21 mouse cellular contexts compared by ENCODE assay signal in the genomic region with DNA sequence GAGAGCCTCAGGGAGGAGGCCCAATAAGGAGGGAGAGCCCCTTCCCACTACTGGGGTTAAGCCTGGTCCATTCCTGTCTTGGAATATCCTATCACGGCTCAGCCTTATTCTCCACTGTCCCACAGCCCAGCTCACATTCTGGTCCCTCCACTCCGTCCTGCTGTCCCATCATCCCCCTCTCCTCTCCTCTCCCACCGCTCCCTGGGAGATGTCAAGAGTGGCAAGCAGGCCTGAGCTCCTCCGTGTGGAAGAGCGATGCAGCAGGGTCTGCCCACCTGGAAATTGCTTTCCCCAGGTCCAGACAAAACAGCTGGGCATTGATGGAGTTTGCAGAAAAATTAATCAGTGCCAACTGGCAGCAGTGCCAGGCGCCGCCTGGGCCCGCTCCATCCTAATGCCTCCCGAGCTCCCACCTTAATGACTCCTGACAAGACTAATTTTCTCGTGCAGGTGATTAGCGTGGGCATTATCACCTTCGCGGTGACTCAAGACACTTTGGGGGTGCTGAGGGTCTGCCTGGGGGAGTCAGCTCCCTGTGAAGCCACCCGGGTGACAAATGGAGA. TPM values are rescaled to one million over a fixed set of nuclear protein-coding genes. Genes with fewer than 3 reads are reported as not detected.
DNase-seq lines count a peak whose midpoint lies in the region; ATAC-seq and TF ChIP-seq lines count a peak whose summit lies in the region.
"Had no signal": no experiment of that assay in that cellular context is flagged by ENCODE, and none has a peak within 500 bp of the region (broad histone marks: within the 10 kb centered on the region; RNA-seq: fewer than 3 reads in every experiment).

No protein-coding gene starts in this region.

- ATAC-seq in hindbrain, embryonic 14.5 days (ENCODE audit: low FRiP score) = 0 out of 2 replicates have a peak, but pooled peaks have one; percentile 35
- no peak for ATAC-seq in hindbrain, embryonic 11.5 days (ENCODE audit: low FRiP score)
- 0 out of 2 replicates have a peak, but pooled peaks have one; percentile 10 for ATAC-seq in midbrain, postnatal 0 days (ENCODE audit: low FRiP score)
- no peak for ATAC-seq in midbrain, embryonic 13.5 days
- peak; percentile 63; the same call in 1 of the 2 replicates for ATAC-seq in hindbrain, embryonic 16.5 days
- ATAC-seq: forebrain, embryonic 14.5 days; inflammation-experienced regulatory T-cells, adult 6 months; intestine, postnatal 0 days had no signal

- H3K27ac ChIP-seq in hindbrain, embryonic 14.5 days = no peak overlapping the region
- no peak overlapping the region for H3K27ac ChIP-seq in hindbrain, embryonic 11.5 days (ENCODE audit: low read depth, low read length)
- H3K27ac ChIP-seq in midbrain, postnatal 0 days (ENCODE audit: low read depth, low read length) = no peak overlapping the region
- no peak overlapping the region for H3K27ac ChIP-seq in midbrain, embryonic 13.5 days
- H3K27ac ChIP-seq in hindbrain, embryonic 16.5 days (ENCODE audit: low read depth, low read length) = no peak overlapping the region
- H3K27ac ChIP-seq: embryonic facial prominence, embryonic 15.5 days; forebrain, embryonic 10.5 days; heart, embryonic 13.5 days had no signal

- H3K9ac ChIP-seq in hindbrain, embryonic 14.5 days = no peak overlapping the region
- no peak overlapping the region for H3K9ac ChIP-seq in hindbrain, embryonic 11.5 days (ENCODE audit: low read depth, low read length)
- H3K9ac ChIP-seq in midbrain, postnatal 0 days (replicated peaks; ENCODE audit: low read length, poor library complexity, severe bottlenecking) = no peak overlapping the region
- no peak overlapping the region for H3K9ac ChIP-seq in midbrain, embryonic 13.5 days (replicated peaks)
- no peak overlapping the region for H3K9ac ChIP-seq in hindbrain, embryonic 16.5 days (ENCODE audit: low read depth, low read length)
- H3K9ac ChIP-seq: embryonic facial prominence, embryonic 15.5 days; heart, embryonic 13.5 days had no signal

- no peak overlapping the region for H3K4me2 ChIP-seq in hindbrain, embryonic 14.5 days (replicated peaks)
- no peak overlapping the region for H3K4me2 ChIP-seq in hindbrain, embryonic 11.5 days (replicated peaks; ENCODE audit: low read depth, low read length)
- H3K4me2 ChIP-seq in midbrain, postnatal 0 days (ENCODE audit: low read depth, low read length, poor library complexity, severe bottlenecking) = no peak overlapping the region
- H3K4me2 ChIP-seq in midbrain, embryonic 13.5 days (replicated peaks) = no peak overlapping the region
- H3K4me2 ChIP-seq in hindbrain, embryonic 16.5 days (ENCODE audit: low read length) = no peak overlapping the region
- H3K4me2 ChIP-seq: embryonic facial prominence, embryonic 15.5 days; heart, embryonic 13.5 days had no signal

- TF ChIP-seq CTCF in midbrain, postnatal 0 days (IDR thresholded peaks at IDR 0.05) = 0 out of 2 replicates have a peak, but pooled peaks have one; percentile 3

- H3K9me3 ChIP-seq in hindbrain, embryonic 14.5 days (ENCODE audit: control insufficient read depth, low read length) = no peaks in the 10 kb centered on the region
- H3K9me3 ChIP-seq in hindbrain, embryonic 11.5 days (ENCODE audit: control insufficient read depth, low read length) = no peaks in the 10 kb centered on the region
- no peaks in the 10 kb centered on the region for H3K9me3 ChIP-seq in midbrain, postnatal 0 days (ENCODE audit: low read length)
- no peaks in the 10 kb centered on the region for H3K9me3 ChIP-seq in midbrain, embryonic 13.5 days
- H3K9me3 ChIP-seq in hindbrain, embryonic 16.5 days (ENCODE audit: control insufficient read depth, low read length) = no peaks in the 10 kb centered on the region
- H3K9me3 ChIP-seq: embryonic facial prominence, embryonic 15.5 days; forebrain, embryonic 10.5 days; heart, embryonic 13.5 days had no signal

- no peaks in the 10 kb centered on the region for H3K27me3 ChIP-seq in hindbrain, embryonic 14.5 days (ENCODE audit: control insufficient read depth, insufficient read depth, low read length)
- no peaks in the 10 kb centered on the region for H3K27me3 ChIP-seq in hindbrain, embryonic 11.5 days (ENCODE audit: control insufficient read depth, insufficient read depth, low read length)
- no peaks in the 10 kb centered on the region; the same call in 1 of the 2 replicates for H3K27me3 ChIP-seq in midbrain, postnatal 0 days (ENCODE audit: insufficient read depth, low read length)
- no peaks in the 10 kb centered on the region for H3K27me3 ChIP-seq in midbrain, embryonic 13.5 days
- no peaks in the 10 kb centered on the region for H3K27me3 ChIP-seq in hindbrain, embryonic 16.5 days (replicated peaks; ENCODE audit: control insufficient read depth, insufficient read depth, low read length)
- H3K27me3 ChIP-seq: embryonic facial prominence, embryonic 15.5 days had no signal

- whole genome bisulfite sequencing in hindbrain, embryonic 14.5 days = 57% methylated on average over 14 of the region's 14 CpGs
- WGBS in hindbrain, embryonic 11.5 days = 81% methylated on average over 14 of the region's 14 CpGs
- WGBS in midbrain, postnatal 0 days = 66% methylated on average over 14 of the region's 14 CpGs
- 80% methylated on average over 14 of the region's 14 CpGs for WGBS in midbrain, embryonic 13.5 days
- WGBS in hindbrain, embryonic 16.5 days = 49% methylated on average over 14 of the region's 14 CpGs

- no peak for DNase-seq in hindbrain, embryonic 14.5 days (ENCODE audit: low spot score)
- DNase-seq in hindbrain, embryonic 11.5 days (ENCODE audit: low spot score) = no peak
- peak; percentile 12 for DNase-seq in midbrain, postnatal 0 days (ENCODE audit: low spot score)
- no peak for DNase-seq in spleen, adult 18-20 months
- no peak for DNase-seq in heart, postnatal 4 days
- DNase-seq: adrenal gland, postnatal 10 days; cerebellum, adult 11-12 months; cerebellum, adult 9-10 months; cerebellum, postnatal 25 days; gastrocnemius, postnatal 36 days; heart, adult 11 months; heart, postnatal 36 days had no signal

- H3K36me3 ChIP-seq in hindbrain, embryonic 14.5 days (replicated peaks; ENCODE audit: control insufficient read depth, insufficient read depth) = no peaks in the 10 kb centered on the region
- no peaks in the 10 kb centered on the region for H3K36me3 ChIP-seq in hindbrain, embryonic 11.5 days (ENCODE audit: control insufficient read depth, insufficient read depth, low read length)
- no peaks in the 10 kb centered on the region for H3K36me3 ChIP-seq in midbrain, postnatal 0 days (ENCODE audit: insufficient read depth, low read length)
- no peaks in the 10 kb centered on the region for H3K36me3 ChIP-seq in midbrain, embryonic 13.5 days
- no peaks in the 10 kb centered on the region for H3K36me3 ChIP-seq in hindbrain, embryonic 16.5 days (ENCODE audit: control insufficient read depth, insufficient read depth, low read length)
- H3K36me3 ChIP-seq: embryonic facial prominence, embryonic 15.5 days; forebrain, embryonic 10.5 days; heart, embryonic 13.5 days had no signal

- no peak overlapping the region for H3K4me3 ChIP-seq in hindbrain, embryonic 14.5 days (replicated peaks; ENCODE audit: low read length)
- H3K4me3 ChIP-seq in hindbrain, embryonic 11.5 days (ENCODE audit: low read depth, low read length) = no peak overlapping the region
- H3K4me3 ChIP-seq in midbrain, postnatal 0 days (ENCODE audit: low read depth, low read length) = no peak overlapping the region
- H3K4me3 ChIP-seq in midbrain, embryonic 13.5 days (replicated peaks) = no peak overlapping the region
- H3K4me3 ChIP-seq in hindbrain, embryonic 16.5 days (ENCODE audit: low read length) = no peak overlapping the region
- H3K4me3 ChIP-seq: embryonic facial prominence, embryonic 15.5 days; erythroblast, embryonic 14.5 days; forebrain, embryonic 10.5 days; heart, embryonic 13.5 days had no signal

- peaks cover 10% of the 10 kb centered on the region for H3K4me1 ChIP-seq in hindbrain, embryonic 14.5 days (replicated peaks; ENCODE audit: control insufficient read depth, insufficient read depth, low read length)
- H3K4me1 ChIP-seq in hindbrain, embryonic 11.5 days (replicated peaks; ENCODE audit: control insufficient read depth, insufficient read depth, low read length) = no peaks in the 10 kb centered on the region
- no peaks in the 10 kb centered on the region for H3K4me1 ChIP-seq in midbrain, postnatal 0 days (ENCODE audit: insufficient read depth, low read length)
- H3K4me1 ChIP-seq in midbrain, embryonic 13.5 days (replicated peaks) = peaks cover 14% of the 10 kb centered on the region
- peaks cover 2% of the 10 kb centered on the region; the same call in 1 of the 2 replicates for H3K4me1 ChIP-seq in hindbrain, embryonic 16.5 days (ENCODE audit: control insufficient read depth, insufficient read depth, low read depth, low read length)
- H3K4me1 ChIP-seq: embryonic facial prominence, embryonic 15.5 days; forebrain, embryonic 10.5 days; heart, embryonic 13.5 days had no signal

RNA-seq across cellular contexts. Expression of a gene that starts 52.1 kb away (rescaled TPM):
- polyA plus RNA-seq in hindbrain, embryonic 14.5 days (2014; fragmentation: Nextera tagmentation; extraction: Ambion mirVana) = 6.3 and 6.8 TPM in 2 replicates
- 0.28 and 1.6 TPM in 2 replicates for polyA plus RNA-seq in hindbrain, embryonic 11.5 days (2014; fragmentation: Nextera tagmentation; extraction: Ambion mirVana)
- 20.8 and 24.7 TPM in 2 replicates for total RNA-seq in midbrain, postnatal 0 days (2014; rRNA removed)
- 4.4 and 4.8 TPM in 2 replicates for polyA plus RNA-seq in midbrain, postnatal 0 days (2015; fragmentation: Nextera tagmentation; extraction: Ambion mirVana)
- 4.8 and 5.7 TPM in 2 replicates for polyA plus RNA-seq in midbrain, embryonic 13.5 days (2015; fragmentation: Nextera tagmentation; extraction: Ambion mirVana)
- 6.1 and 6.2 TPM in 2 replicates for polyA plus RNA-seq in hindbrain, embryonic 16.5 days (2015; fragmentation: Nextera tagmentation; extraction: Ambion mirVana)
- total RNA-seq in heart, postnatal 4 days (2021) = 1 to 10 TPM; 4.0 to 4.4 TPM

Comparison
In these comparisons a context has a peak if more than half of its experiments do, and no peak if none do; other contexts are left out.
1. ATAC-seq: peak in hindbrain, embryonic 14.5 days (single experiment), midbrain, postnatal 0 days (single experiment) and hindbrain, embryonic 16.5 days (single experiment); none in hindbrain, embryonic 11.5 days (single experiment) and midbrain, embryonic 13.5 days (single experiment).